Mouse (Mus musculus) splenic B cell, adult 2 months (primary cell): ENCODE data around the gene Hoxb7.
A peak's percentile ranks its signal among the peaks of the same experiment; 100 is the strongest.

ENCODE experiments used
- DNase-seq: peaks from one replicate; pipeline ENCODE4 v3.0.0-alpha.2; 2011; ENCODE audit warnings: low read depth, low spot score
- H3K27me3 ChIP-seq: 2 replicates; pipeline ENCODE4 v1.6.1; 2012; ENCODE audit warnings: mild to moderate bottlenecking, low read length, moderate library complexity, mixed read lengths; ENCODE audit not compliant: control insufficient read depth, poor library complexity, insufficient read depth, severe bottlenecking
- H3K36me3 ChIP-seq: 2 replicates; pipeline ENCODE4 v1.6.1; 2012; ENCODE audit warnings: mild to moderate bottlenecking, low read length, moderate library complexity, mixed read lengths; ENCODE audit not compliant: control insufficient read depth, poor library complexity, insufficient read depth, severe bottlenecking

Gene Hoxb7

DNA sequence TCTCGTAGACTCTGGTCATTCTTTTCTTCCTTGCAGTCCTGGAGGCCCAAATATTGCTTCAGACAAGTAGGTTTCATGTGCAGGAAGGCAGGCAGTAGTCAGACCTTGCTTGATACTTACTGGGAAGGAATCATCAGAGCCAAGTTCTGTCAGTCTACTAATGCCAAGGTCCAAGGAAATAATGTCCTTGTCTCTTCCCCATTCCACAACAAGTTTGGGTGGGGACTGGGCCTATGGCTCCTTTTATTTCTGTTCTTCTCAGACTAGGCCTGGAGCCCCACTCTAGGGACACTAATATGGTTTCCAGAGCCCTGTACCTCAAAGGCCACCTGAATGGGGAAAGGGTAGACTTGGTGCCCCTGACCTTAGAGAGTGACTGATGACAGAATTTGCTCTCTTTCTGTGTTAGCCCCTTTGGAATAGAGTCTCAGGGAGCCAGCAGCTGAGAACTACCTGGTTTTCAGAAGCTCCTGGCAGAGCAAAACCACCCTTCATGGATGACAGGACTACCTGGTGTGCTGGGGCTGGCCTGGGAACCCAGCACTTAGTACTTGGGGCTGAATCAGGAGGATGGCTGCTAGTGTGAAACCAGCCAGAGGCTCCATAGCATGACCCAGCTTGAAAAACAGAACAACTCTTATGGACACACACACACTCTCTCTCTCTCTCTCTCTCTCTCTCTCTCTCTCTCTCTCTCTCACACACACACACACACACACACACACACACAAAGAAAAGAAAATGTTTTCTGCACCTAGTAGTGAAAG is 2.2 kb downstream of the Hoxb7 start:
- DNase-seq = no peak
- Histone ChIP-seq H3K36me3 (no peaks in the 10 kb centered on the region), H3K27me3 (peaks cover 7% of the 10 kb centered on the region)

DNA sequence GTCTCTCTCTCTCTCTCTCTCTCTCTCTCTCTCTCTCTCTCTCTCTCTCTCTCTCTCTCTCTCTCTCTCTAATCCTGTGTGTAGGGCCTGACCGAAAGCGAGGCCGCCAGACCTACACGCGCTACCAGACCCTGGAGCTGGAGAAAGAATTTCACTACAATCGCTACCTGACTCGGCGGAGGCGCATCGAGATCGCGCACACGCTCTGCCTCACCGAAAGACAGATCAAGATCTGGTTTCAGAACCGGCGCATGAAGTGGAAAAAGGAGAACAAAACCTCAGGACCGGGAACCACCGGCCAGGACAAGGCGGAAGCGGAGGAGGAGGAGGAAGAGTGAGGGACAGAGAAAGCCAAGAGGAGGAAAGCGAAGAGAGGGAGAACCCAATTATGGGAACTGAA is 2.9 kb downstream of the Hoxb7 start:
- H3K36me3 ChIP-seq = no peaks in the 10 kb centered on the region
- H3K27me3 ChIP-seq = peaks cover 6% of the 10 kb centered on the region
- no peak for DNase-seq

DNA sequence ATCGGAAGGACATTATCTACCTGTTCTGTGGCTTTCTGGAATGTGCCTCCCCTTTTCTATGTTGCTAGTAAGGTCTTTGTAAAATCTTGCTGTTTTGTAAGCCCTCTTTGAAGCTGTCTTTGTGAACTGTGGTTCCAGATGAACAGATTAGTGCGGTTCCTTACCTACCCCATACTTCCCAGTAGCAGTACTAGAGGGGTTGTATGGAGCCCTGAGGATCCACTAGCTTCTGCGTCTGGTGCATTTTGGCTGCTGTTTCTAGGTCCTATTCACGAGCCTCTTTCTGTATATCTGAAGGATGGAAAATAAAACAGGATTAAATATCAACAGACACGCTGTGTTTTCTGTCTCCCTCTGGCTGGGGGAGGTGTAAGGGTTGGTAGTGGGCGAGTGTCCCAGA is 3.4 kb downstream of the Hoxb7 start:
- peaks cover 6% of the 10 kb centered on the region for H3K27me3 ChIP-seq
- no peak for DNase-seq
- H3K36me3 ChIP-seq = no peaks in the 10 kb centered on the region

DNA sequence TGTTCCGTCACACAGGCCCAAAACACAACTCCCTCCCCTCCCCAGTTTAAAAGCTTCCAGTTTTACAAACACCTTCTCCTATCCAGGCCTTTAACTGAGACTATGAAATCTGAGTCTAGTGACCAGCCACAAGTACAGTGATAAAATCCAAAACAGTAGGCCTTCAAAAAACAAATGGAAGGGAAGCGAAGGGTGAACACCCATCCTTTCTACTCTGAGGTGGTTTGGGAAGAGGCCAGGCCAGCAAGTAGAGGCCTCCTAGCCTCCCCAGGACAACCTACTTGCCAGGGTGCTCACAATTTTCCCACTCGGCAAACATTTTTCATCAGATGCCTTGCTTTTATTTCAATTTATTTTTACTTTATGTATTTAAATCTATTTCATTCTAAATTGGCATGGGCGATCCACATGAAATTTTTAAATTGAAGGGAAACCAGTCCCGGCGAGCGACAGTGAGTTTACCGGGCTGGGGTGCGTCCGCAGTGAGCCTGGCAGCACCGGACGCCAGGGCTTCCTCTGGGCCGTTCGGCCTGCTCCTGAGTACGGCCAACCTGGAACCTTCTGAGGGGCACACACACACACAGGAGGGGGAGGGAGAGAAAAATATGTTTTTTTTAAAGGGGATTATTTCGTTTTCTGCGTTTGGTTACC is 4.4 kb downstream of the Hoxb7 start:
- no peak for DNase-seq
- Histone ChIP-seq H3K36me3 (no peaks in the 10 kb centered on the region), H3K27me3 (peaks cover 6% of the 10 kb centered on the region)

DNA sequence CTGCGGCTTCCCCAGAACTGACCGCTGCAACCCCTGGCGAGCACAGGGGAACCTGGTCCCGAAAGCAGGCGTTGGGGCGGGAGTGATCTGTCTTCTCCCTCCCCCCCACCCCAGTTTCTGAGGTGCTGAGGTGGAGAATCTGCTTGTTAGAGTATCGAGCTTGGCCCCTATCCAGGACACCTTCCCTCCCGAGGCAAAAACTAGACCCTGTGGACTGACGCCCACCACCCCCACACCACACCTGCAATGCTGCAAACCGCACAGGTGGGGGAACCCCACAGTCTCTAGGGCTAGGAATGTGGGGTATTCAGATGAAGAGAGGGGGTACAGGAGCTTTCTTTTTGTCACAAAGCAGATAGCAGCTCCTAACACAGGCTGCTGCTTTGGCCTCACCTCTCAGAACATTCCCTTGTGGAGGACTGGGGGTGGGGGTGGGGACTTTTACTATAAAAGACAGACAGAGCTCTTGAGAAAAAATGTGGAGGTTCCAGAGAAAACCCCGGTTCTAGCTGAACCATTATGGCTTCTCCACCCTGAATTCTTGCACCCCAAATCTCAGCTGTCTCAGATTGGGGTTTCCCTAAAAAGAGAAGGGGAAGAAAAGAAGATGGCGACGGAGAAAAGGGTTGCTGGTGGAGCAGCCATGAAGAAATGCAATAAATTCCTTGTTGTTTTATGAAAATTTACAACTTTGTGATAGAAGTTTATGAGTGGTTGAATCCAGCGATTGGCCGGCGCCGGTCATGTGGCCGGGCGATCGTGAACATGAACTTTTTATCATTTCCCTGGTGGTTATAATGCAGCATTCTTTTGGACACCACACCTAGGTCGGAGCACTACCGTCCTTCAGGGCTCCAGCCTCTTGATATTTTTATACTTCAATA is 5.5 kb downstream of the Hoxb7 start, which contains the start of gene Hoxb6:
Gene Hoxb6 (plus strand): TSS at position 796 of the 884 bp plus-strand sequence.
- no peaks in the 10 kb centered on the region for H3K36me3 ChIP-seq
- DNase-seq = no peak
- H3K27me3 ChIP-seq = peaks cover 6% of the 10 kb centered on the region

DNA sequence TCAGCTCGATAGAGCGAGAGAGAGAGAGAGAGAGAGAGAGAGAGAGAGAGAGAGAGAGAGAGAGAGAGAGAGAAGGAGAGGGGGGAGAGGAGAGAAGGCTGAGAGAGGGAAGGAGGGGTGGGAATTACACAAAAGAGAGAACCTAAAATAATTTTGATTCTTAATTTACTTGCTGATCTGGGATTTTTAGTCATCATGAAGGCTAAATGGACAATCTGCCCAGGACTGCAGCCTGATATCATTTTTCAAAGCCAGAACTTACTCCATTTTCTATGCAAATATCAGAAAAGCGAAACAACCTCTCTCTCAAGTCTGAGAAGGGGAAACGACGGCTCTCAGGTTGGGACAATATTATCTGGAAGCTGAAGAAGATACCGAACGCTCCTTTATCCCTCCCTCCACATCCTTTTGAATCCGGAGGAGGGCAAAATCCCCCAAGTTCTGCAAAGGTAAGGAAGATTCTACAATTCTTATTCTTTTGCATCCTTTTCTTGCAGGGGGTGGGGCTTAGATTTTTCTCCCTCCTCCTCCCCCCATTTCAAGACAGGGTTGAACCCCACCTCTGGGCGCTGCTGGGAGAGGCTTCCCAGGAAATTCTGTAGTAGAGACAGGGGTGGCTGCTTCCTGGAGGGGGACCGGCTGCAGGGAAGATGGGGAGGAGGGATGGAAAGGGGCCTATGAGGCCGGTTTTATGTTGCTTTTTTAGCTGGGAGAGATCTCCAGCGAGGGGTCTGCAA is 6.3 kb downstream of the Hoxb7 start:
- Histone ChIP-seq H3K36me3 (no peaks in the 10 kb centered on the region), H3K27me3 (peaks cover 6% of the 10 kb centered on the region; the same call in 1 of the 2 replicates)
- peak; percentile 43 for DNase-seq

DNA sequence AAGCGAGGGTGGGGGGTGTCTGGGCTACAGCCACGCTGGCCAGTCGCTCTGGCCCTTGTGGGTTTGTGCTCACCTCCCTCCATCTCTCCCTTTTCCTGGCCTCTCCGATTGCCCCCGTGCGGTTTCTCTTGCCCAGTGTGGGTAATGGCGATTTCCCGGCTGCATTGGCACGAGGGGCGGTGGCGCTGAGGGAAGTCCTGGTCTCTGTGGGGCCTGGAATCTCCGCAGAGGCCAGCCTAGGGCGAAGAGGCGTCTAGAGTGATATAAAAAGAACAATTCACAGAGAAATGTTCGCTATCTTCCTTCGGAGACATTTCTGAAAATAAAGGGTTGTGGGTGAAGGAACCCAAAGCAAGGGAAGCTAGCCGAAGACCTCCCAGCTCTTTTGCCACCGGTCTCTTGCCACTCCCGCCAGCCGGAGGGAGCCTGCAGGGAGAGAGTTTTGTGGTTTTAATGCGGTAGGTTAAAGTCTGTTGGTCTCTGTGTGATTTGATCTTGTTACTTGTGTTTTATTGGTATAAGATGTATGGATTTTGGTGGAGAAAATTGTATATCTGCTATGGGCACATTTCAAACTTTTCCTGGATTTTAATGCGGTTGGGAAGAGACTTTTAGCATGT is 7.0 kb downstream of the Hoxb7 start:
- Histone ChIP-seq H3K27me3 (peaks cover 6% of the 10 kb centered on the region; the same call in 1 of the 2 replicates), H3K36me3 (no peaks in the 10 kb centered on the region)
- DNase-seq = no peak

DNA sequence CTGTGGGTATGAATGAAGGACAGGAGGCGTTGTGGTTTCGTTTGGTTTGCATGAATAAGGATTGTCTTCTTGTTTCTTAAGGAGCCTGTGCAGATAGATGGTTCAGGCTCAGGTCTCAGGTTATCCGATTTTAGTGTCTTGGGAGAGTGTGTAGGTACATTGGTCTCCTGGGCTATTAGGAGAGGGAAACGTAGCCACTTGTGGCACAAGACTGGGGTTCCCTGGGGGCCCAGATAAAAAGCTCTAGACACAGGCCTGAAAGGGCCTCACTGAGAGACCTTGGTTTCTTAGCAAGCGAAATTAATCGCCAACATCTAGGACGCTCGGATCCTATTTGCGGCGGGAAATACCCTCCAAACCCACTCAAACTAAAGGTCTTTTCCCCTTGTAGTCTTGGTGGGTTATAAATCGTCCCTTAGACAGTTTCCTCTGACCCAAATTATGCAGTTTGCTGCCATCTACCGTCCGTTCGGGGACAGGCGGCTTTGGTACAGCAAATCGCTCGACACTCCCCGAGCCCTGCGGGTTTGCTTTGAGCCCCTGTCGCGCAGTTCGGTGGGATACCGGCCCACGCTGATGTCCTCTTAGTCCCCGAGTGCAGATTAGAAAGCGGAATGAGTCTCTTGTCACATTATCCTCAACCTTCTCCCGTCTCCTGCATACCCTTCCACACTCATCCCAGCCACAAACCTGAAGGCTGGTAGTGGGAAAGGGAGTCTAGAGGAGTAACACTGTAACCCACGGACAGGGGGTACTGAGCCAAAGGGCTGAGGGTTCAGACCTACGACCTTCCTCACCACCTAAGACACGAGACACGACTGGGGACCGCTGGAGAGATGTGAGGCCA is 8.0 kb downstream of the Hoxb7 start:
- Histone ChIP-seq H3K27me3 (peaks cover 6% of the 10 kb centered on the region; the same call in 1 of the 2 replicates), H3K36me3 (no peaks in the 10 kb centered on the region)
- DNase-seq = peak; percentile 86

DNA sequence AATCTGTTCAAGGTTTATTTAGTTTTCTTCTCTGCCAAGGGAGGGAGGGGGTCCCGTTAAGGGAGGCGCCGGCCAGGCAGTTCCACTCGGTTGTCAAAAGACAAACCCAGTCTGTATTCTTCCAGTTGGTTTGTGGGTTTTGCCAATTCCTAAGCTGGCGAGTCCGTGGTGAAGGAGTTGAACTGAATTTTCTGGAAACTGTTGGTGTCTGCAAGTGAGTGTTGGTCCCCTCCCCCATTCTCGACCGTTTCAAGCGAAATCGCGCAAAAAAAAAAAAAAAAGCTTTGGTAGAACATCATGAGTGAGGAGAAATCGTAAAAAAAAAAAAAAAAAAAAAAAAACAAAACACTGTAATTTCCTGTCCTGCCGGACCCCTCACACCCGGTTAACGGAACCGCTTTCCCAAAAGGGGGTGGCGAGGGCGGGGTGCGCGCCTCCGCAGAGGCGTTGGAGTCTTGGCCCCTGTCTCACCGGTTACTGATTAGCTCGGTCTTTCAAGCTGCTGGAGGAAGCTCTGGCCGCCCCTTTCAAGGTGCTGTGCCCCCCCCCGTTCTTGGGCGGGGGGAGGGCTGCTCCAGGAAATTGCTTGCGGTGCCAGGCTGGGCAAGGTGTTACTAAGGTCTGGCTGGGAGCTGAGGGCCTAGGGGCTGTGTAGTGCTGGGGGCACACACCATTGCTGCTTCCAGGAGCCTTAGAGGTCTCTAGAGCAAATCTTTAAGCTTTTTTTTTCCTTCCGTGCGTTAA is 8.8 kb downstream of the Hoxb7 start:
- Histone ChIP-seq H3K27me3 (peaks cover 8% of the 10 kb centered on the region; the same call in 1 of the 2 replicates), H3K36me3 (no peaks in the 10 kb centered on the region)
- DNase-seq = no peak

DNA sequence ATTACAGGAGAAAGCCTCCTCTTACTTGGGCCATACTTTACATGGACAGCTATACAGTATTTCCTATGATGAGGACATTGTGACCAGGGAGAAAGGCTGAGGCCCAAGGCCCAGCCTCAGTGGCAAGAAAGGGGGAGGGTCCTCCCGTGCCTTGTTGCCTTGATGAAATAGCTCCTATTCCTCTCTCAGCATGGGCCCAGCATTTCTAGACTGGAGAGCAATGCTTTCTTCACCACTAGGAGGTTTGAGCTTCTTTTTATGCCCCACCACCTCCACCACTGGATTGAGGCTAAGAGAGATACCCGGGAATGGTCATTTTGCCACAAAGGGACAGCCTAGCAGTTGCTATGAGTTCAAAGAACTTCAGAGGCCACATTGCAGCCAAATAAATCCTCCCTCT is 10.6 kb downstream of the Hoxb7 start:
- peaks cover 8% of the 10 kb centered on the region; the same call in 1 of the 2 replicates for H3K27me3 ChIP-seq
- DNase-seq = no peak
- no peaks in the 10 kb centered on the region for H3K36me3 ChIP-seq

DNA sequence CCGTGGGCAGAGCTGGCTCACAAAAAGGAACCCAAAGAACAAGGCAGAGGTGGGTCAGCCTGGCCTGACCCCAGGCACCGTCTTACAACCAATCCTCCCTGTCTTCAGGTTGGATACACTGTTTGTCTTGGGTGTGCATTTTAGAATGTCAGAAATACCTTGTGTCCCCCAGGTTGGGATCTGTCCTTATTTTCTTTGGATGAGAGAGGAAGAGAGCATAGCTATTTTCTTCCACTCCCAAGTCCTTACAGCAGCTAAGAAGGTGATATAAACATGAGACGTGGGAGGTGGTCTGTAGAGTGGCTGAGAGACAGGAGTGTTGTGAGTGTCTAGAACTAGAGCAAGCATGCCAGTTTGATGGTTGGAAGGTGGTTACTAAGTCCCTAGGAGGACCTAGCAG is 11.0 kb downstream of the Hoxb7 start:
- Histone ChIP-seq H3K27me3 (peaks cover 8% of the 10 kb centered on the region; the same call in 1 of the 2 replicates), H3K36me3 (no peaks in the 10 kb centered on the region)
- no peak for DNase-seq

DNA sequence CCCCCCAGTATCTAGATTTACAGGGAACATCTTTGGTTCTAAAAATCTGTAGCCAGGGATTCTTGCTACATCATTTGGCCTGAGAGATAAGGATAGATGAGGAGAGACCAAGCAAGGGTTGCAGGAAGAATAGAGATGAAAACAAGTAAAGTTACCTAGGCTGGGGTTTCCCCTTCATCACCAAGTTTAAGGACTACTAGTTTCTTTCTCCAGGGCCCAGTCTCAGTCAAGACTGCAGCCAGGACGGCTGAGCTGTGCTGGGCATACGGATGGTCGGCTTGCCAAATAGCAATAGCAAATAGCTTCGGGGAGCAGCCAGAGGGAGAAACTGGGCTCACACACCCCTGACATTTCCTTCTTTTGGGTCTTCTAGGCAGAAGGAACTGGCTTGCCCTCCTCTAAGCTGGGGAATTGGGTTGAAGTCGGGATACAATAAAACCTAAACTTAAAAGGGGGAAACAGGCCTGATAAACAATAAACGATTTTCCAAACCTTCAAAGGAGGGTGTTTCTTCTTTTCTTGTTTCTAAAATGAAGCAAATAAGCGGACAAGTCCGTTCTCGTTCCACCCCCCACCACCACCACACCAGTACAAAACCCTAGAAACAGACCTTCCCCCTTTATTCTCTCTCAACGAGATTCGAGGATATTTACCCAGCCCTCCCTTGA is 11.7 kb downstream of the Hoxb7 start:
- H3K36me3 ChIP-seq = no peaks in the 10 kb centered on the region
- no peak for DNase-seq
- peaks cover 5% of the 10 kb centered on the region; the same call in 1 of the 2 replicates for H3K27me3 ChIP-seq
